Mouse (Mus musculus): ENCODE results near the gene Sgsm2.

The Sgsm2 gene

GRCm38 (mm10) chr11:74829812-74830211 is 67.0 kb downstream of the Sgsm2 start:
- peak; percentile 40; the same call in 1 of the 2 replicates for TF ChIP-seq GATA4 (IDR thresholded peaks at IDR 0.05; ENCODE audit: insufficient replicate concordance, low read length)

DNA sequence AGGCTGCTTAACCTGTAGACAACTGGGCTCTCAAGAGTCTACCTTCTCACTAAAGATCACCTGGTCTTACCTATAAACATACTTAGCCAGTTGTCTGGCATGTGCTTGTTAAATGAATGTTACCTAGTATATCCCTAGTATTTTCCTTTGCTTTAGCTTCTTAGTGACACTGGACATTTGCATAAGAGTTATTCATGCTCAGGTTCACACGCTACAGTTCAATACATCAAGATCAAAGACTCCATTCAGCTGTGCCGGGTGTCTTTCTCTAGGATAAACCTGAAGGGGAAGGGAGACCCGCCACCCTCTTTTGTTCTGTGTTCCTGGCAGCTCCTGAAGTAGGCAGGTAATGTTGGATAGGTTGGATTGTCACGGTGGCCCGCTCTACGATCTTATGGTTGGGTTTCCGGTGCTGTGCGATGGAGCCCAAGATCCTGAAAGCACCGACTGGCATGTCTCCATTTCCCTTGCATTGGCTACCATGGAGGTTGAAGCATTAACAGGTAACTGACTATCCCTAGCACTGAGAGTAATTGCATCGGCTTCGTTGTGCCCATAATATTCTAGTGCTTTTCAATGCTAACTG is 67.8 kb downstream of the Sgsm2 start:
- TF ChIP-seq GATA4 (IDR thresholded peaks at IDR 0.05; ENCODE audit: insufficient replicate concordance, low read length): no peak

- TF ChIP-seq GATA4 (IDR thresholded peaks at IDR 0.05; ENCODE audit: insufficient replicate concordance, low read length): no peak
Measured at GRCm38 (mm10) chr11:74828404-74828931, 68.4 kb downstream of the Sgsm2 start.

DNA sequence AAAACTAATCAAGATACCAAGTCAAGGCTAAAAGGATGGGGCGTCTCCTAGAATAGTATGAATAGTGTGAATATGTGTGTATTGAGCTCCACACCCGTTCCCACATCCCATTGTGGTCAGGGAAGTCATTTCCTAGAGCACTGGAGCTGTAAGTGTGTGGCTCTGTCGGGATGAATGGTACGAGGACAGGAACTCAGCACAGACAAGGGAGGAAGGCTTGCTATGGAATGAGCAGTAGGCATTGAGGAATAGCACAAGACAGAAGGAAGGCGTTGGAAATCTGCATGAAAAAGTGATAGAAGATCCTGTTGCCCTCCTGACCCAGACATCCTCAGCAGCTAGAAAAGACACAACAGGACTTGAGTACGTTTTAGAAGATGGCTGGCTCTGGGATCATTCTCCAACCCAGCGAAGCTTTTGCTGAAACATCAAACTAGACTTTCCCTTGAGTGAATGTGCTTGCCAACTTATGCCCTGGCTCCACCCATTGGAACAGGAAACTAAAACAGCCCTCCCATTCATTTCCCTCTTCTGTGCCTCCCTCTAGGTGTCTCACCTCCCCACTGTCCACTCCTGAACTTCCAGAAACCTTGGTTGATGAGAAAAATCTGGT is 69.0 kb downstream of the Sgsm2 start:
- no peak for TF ChIP-seq GATA4 (IDR thresholded peaks at IDR 0.05; ENCODE audit: insufficient replicate concordance, low read length)

GRCm38 (mm10) chr11:74826702-74827101 is 70.2 kb downstream of the Sgsm2 start:
- no peak for TF ChIP-seq GATA4 (IDR thresholded peaks at IDR 0.05; ENCODE audit: insufficient replicate concordance, low read length)

DNA sequence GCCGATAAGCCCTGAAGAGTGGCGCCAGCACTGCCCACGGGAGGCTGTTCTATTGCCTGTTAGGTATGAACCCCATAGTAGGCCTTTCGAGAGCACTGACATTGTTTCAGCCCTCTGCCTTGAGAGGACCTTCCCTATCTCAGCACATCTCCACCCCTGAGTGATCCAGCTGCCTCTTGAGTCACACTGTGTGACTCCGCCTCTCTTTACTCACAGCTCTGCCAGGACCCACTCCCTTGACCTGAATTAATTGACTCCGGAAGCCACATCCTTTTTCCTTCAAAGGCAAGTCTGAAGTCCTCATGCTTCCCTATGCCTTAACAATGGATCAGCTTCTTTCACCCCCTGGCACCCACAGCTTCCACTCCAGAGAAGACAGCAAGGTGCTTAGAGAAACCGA is 70.7 kb downstream of the Sgsm2 start:
- no peak; the same call in 1 of the 2 replicates for TF ChIP-seq GATA4 (IDR thresholded peaks at IDR 0.05; ENCODE audit: insufficient replicate concordance, low read length)

DNA sequence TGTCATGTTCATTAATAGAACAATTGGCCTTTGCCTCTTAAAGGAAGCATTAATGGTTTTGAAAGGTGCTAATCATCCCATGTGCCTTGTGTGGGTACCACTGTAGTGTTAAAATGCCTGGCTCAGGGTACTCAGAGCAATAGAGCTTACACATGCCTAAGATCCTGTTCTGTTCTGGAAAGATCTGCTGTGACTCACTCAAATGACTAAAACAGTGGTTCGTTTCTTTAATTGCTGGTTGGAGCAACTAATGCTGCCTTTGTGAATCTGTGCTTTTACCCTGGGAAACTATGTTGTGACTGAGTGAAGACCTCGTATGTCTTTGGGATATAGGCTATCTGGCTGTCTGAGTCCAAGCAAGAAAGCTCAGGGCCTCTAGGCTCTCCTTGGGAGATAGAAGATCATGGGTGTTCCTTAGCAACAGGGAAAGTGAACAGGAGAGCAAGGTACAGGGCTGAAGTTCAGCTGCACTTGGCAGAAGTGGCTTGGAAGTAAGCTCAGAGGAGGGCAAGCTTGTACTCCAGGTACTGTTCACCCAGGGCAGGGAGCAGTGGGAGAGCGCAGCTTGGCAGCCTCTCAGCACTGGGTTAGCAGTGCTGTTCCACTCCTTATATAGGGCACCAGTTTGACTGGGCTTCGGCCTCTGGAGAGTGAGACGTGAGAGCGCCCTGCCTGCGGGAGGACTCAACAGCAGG is 74.0 kb downstream of the Sgsm2 start:
- TF ChIP-seq GATA4 (IDR thresholded peaks at IDR 0.05; ENCODE audit: insufficient replicate concordance, low read length): no peak

GRCm38 (mm10) chr11:74821463-74821862 is 75.4 kb downstream of the Sgsm2 start:
- TF ChIP-seq GATA4 (IDR thresholded peaks at IDR 0.05; ENCODE audit: insufficient replicate concordance, low read length): no peak

GRCm38 (mm10) chr11:74820921-74821320 is 75.9 kb downstream of the Sgsm2 start:
- no peak for TF ChIP-seq GATA4 (IDR thresholded peaks at IDR 0.05; ENCODE audit: insufficient replicate concordance, low read length)

- no peak for TF ChIP-seq GATA4 (IDR thresholded peaks at IDR 0.05; ENCODE audit: insufficient replicate concordance, low read length)
Measured at GRCm38 (mm10) chr11:74815795-74816194, 81.1 kb downstream of the Sgsm2 start.

DNA sequence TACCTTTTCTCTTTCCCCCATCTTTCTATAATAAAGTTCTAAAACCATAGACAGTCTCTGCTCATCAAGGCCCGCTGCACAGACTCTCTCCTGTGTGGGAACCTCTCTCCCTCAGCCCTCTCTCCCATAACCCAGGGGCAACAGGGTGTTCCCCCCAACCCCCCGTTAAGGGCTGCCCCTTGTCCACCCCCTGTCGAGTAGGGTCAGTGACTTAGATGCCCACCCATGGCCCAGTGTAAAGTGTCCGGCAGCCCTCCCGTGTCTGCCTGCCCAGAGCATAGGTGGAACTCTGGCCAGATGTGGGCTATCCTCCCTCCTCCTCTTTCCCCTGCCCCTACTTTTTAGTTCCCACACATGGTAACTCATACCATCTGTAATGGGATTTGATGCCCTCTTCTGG is 85.3 kb downstream of the Sgsm2 start:
- TF ChIP-seq GATA4 (IDR thresholded peaks at IDR 0.05; ENCODE audit: insufficient replicate concordance, low read length): no peak

DNA sequence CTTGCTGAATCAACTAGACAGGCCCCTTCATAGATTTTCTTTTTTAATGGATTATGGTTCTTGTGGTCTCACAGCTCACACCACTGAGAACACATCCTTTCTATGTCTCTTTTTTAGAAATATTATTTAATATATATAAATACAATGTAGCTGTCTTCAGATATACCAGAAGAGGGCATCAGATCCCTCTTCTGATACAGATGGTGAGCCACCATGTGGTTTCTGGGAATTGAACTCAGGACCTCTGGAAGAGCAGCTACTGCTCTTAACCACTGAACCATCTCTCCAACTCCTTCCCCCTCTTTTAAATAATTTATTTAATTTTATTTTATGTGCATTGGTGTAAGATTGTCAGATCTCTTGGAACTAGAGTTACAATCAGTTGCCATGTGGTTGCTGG is 86.7 kb downstream of the Sgsm2 start:
- no peak for TF ChIP-seq GATA4 (IDR thresholded peaks at IDR 0.05; ENCODE audit: insufficient replicate concordance, low read length)

DNA sequence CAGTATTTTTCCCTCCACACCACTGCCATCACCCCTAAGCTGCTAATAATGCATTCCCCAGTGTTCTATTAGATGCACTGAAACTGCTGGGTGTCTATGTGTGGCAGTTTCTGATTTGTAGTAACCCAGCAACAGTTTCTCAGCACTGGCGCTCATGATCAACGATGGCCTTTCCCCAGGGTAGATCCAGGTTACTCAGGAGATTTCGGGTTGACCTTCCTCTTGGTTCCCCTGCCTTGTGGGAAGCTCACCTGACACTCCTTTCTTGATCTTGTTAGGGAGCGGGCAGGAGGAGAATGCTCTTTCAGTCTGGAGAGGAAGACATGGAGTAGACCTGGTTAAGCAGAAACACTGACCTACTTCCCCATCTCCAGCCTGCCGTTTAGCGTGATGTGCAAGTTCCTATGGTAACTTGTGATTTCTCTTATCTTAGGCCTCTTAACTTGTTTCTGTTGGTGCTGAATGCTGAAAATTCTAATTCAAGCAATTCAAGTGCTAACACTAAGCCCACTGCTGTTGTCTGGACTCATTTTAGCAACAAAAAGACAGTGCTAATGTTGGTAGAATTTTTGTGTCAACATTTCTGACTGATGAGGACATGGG is 88.5 kb downstream of the Sgsm2 start:
- no peak for TF ChIP-seq GATA4 (IDR thresholded peaks at IDR 0.05; ENCODE audit: insufficient replicate concordance, low read length)

DNA sequence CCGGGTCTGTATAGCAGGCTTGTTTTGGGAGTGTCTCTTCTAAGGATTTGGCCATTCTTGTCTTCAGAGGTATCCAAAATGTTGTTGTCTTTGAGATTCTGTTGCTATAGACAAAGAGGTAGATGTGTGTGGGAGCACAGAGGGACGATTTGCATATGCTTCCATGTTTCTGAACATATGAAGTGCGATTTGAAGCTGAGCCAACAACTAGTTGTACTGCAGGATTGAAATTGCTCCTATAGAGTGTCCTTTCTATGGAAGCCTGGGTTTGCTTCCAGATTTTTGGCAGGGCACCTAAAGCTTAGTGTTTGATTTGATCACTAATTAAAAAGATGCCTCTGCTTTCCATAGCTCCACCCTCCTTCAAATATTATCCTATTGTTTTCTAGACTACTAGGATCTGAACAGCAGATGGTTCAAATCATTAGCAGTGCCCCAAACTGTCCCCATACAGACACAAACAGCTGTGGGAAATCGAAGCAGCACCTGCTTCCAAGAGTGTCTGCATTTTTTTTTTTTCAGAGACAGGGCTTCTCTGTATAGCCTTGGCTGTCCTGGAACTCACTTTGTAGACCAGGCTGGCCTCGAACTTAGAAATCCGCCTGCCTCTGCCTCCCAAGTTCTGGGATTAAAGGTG is 89.5 kb downstream of the Sgsm2 start:
- TF ChIP-seq GATA4 (IDR thresholded peaks at IDR 0.05; ENCODE audit: insufficient replicate concordance, low read length): no peak

- no peak for TF ChIP-seq GATA4 (IDR thresholded peaks at IDR 0.05; ENCODE audit: insufficient replicate concordance, low read length)
Measured at GRCm38 (mm10) chr11:74804081-74804627, 92.7 kb downstream of the Sgsm2 start.
